Mouse (Mus musculus) right cerebral cortex, postnatal 14 days (tissue): ENCODE measurements at regions not wholly inside any gene's neighbourhood (a gene's known extent, or its start where the extent isn't known, plus 50 kb on each side); places are given as distances from the start of the nearest gene placed in this dataset.

Experiments
- DNase-seq: peaks from one replicate; pipeline ENCODE4 v3.0.0; 2022

DNA sequence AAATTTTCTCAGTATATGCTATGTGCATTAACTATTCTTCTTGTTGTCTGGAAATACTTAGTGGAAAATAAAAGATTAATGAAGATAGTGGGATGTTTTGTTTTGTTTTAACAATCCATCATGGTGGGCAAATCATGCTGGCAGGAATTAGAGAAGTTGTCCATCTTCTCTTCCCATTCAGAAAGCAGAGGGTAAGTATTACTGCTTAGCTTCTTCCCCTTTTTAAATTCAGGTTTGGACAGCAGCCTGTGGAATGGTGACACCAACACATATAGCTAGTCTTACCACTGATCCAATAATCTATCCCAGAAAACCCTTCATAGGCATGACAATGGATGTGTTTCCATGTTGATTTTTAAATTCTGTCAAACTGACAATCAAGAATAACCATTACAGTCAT, 467.9 kb upstream of the Mef2c start:
- DNase-seq: no peak

DNA sequence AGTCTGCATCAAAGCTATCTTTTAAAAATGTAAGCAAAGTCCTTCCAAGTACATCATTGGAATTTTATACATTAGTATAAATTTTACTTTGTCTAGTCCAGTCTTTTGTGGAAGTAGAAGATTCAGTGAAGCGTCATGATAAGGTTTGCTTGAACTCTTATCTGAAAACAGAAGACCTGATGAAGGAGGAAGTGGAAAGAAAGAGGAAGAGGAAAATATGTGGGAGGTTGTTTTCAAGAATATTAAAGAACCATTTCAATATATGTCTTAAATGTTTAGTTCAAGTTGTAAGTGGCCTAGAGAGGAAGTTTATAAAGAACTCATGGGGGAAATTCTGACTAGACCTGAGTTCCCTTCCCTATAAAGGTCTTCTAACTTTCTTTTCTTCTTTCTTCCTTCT, 462.3 kb upstream of the Mef2c start:
- DNase-seq: no peak

DNA sequence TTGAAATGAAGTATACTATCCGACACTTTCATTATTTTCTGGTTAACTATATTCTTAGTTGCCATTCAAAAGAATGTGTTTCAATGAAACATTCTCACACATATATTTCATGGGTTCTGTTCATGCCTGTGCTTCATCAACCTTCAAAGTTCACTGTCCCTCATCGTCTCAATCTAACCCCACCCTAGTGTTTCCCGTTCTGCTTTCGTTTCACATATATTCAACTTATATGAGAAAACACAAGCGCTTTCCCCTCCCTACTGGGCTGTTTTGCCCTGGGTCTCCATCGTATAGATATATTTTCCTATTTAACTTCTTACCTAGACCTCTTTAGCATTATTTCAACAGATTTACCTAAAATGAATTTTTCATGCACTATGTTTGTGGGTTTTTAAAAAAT, 458.3 kb upstream of the Mef2c start:
- no peak for DNase-seq

DNA sequence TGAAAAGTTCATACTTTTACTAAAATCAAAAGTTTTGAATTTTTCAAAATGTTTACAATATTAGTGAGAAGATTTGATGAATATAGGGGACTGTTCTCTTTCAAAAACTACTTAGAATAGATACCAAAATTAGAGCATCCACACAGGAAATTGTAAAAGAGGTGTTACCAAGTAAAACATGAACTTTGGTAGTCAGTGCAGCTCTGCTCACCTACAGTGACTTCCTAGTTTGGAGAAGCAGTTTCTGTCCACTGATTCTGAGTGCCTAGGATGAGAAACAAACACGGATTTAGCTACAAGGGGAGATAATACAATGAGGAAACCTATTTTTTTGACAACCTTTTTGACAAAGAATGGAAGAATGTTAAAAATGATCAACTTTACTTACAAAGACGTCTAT, 457.9 kb upstream of the Mef2c start:
- DNase-seq: no peak

DNA sequence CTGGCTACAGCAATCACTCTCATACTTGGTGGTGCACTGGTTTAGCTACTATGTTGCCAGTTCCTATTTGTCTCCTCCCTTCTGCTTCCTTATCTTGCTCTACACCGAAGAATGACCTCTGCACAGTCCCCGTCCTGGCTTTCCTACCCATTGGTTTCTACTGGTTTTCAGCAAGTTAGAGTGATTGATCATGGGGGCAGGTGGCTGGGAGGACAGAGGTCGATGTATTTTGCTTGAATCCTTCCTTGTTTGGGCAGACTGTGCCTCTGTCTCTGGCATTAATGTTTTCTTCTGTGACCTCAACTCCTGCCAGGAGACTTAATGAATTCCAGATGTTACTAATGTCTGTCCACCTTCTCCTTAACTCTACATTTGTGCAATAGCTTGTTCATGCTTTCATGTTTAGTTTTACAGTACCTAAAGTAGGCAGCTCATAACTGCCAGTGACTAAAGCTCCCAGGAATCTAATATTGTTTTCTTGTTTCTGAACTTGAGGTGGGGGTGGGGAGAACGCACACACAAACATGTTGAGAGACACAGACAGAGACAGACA, 457.2 kb upstream of the Mef2c start:
- DNase-seq: no peak

DNA sequence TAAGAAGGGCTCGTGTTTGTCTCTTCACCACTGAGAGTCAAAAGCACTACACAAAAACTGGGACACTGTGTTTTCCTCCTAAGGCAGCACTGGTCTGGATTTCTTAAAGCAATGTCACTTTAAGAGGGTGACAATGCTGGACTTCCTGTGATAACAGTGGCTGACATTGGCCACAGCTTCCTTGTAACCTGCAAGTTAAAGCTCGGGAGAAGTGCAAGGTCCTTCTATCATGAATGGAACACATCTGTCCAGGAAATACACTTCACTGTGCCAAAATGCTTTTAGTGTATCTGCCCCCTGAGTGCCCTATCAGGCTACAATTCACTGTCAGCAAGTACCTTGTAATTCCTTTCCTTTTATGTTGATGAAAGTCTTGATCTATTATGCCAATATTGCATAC, 448.0 kb upstream of the Mef2c start:
- no peak for DNase-seq

DNA sequence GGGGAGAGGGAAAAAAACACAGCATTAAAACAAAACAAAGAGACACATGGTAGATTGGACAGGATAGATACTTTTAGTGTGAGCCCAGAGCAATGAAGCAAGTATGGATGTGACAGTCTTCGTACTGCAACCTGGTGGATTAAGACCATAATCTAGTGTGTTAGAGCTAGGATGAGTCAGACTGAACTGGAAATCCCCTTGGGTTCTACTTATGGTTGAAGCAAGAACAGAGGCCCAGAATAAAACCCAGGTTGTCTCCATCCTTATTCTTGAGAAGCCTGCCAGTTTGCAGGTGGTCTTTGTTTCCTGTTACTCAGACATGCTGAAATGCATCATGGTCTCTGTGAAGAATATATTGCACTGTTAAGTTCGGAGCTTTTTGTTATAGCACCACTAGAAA, 447.4 kb upstream of the Mef2c start:
- DNase-seq: no peak

DNA sequence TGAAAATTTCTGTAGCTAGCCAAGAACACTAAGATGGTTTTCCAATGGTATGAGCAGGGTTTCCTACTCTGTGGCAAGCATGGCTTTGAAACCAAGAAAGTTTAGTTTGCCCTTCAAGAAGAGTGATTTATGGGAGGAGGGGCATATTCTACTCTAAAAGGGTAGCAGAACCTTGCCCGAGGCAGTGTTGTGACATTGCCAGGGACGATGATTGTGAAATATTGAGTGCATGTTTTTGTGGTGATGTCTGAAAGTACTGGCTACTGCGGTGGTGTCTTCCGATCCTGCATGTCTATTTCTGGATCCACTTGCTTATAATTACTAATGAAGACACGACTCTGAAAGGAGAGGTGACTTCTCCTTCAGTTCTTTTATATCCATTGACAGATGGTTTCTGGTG, 439.1 kb upstream of the Mef2c start:
- DNase-seq: no peak

DNA sequence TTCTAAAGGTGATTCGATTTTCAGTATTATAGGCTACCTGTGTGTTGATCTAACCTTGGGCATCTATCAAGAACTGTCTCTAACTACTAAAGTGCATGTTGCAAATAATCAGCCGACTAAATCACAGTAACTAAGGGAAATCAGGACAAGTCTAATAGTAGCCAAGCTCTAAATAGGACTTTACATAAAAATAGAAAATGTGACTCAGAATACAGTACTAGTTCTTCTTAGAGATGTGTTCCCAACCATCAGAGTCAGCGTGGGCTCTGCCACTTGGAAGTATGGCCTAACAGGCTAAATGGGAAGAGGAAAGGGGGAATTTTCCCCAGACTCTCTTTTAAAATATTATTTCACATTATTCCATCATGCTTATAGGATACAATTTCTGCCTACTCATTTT, 438.6 kb upstream of the Mef2c start:
- DNase-seq: no peak

DNA sequence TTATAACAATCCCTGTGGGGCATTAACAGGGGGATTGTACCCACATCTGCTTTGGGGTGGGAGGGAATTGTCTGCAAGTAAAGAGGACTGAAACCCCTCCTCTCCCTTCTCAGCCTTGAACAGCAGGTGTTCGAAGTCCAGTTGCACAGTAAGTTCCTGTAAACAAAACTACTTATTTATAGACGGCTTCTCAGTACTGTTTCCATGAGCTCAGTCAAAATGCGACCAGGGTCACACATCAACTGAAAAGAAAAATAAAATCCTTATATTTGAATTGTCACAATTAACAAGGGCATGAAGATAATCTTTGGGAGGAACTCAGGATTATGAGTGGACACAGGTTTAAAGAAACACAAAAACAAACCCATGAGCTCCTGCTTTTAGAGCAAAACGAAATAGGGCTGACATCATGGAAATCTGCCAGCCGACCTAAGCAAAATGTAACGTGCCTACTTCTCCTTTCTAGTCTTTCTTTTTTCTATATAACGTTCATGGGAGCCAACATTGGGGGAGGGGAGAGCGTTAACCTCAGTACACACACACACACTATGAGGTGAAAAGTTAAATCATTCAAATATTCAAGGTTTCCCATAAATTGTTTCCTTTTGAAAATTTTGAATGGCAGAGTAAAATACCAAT, 437.6 kb upstream of the Mef2c start:
- peak; percentile 10 for DNase-seq

DNA sequence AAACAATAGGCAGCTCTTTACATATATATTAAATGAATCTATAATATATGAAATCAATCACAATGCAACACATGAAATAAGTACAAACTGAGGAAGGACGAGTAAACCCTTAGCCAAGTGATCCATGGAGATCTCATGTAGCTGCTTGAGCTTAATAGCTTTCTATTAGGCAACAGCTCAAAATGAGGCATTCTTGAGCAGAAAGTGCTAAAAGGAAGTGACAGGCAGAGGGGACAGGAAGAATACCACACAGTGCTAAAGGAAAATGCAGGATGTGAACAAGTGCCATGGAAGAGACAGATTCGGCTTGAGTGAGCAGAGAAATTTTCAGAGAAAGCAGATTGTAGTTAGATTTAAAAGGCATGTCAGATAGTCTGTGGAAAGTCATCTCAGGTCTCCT, 436.3 kb upstream of the Mef2c start:
- DNase-seq: no peak

DNA sequence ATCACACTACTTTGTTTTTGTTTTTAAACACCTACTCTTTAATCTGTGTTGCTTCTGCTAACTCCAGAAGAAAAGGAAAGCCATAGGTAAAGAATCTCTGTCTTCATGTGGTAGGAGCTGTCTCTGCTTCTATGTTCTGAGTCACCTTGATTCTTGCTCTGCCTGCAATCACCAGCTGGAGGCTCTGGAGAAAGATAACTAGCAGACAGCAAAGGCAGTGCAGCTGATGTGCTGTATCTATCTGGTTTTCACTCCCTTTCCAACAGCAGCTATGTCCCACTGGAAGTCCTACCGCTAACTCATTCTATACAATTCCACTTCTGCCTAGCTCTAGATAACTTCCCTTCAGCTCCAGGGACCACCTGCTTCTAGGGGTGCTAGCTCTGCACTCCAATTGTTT, 435.2 kb upstream of the Mef2c start:
- DNase-seq: no peak

DNA sequence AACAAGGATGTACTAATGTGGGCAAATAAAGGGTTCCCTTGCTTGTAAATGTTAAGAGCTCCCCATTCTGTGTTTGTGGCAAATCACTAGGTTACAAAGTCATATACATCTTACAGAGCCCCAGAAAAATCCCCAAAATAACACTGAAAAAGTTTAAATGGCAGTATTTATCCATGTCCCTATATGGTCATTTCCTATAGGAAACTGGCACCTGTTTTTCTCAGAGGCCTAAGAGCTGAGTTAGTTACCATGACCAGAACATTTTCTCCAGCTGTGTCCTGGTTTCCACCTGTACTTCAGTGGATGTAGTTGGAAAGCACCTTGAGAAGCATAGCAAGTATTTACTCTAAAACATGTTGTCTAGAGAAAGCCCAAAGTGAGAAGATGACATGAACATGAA, 434.5 kb upstream of the Mef2c start:
- DNase-seq: no peak

DNA sequence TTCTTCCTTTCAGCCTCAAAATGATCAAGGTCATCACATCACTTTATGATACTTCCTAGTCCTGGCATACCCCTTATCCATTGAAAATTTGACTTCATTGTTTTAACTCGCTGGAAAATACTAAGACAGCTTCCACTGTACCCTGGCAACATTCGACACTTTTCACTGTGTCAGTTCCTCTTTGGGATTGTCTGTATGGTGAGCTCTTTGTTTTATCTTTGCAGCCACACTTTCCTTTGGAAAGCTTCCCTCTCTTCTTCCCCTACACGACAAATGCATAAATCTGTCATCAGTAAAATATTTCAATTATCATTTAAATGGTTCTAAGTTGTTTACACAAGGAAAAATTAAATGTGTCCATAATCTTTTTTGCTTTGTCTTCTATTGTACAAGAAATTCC, 431.8 kb upstream of the Mef2c start:
- DNase-seq: no peak

DNA sequence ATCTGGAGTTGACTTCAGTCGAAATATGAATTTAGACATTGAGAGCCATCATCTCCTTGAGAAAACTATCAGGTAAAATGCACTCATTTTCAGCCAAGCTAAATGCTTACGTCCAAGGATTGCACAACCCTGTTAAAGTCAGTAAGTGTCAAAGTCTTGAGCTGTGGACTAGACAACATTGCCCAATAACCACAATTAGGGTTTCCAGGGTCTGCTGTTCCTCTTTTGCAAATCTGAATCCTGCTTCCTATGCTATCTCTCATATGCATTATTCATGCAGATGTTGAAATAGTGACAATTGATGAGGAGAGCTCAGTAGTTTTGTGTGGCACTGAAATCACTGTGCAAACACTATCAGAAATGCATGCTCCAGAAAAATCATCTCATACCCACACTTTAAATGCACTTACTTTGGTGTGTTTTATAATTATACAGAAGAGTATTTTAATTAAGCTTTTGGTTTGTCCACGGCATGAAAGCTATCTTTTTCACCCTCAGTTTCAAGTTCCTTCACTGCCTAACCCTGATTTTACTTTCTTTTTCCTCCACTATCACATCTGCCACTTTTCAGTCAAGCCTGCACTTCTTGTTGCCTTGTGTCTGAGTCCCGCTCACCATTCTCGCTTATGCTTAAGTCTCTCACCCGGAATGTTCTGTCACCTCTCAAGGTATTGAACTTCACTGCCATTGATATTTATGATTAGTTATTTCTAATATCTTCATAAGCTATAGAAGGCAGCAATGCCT, 429.4 kb upstream of the Mef2c start:
- DNase-seq: no peak

DNA sequence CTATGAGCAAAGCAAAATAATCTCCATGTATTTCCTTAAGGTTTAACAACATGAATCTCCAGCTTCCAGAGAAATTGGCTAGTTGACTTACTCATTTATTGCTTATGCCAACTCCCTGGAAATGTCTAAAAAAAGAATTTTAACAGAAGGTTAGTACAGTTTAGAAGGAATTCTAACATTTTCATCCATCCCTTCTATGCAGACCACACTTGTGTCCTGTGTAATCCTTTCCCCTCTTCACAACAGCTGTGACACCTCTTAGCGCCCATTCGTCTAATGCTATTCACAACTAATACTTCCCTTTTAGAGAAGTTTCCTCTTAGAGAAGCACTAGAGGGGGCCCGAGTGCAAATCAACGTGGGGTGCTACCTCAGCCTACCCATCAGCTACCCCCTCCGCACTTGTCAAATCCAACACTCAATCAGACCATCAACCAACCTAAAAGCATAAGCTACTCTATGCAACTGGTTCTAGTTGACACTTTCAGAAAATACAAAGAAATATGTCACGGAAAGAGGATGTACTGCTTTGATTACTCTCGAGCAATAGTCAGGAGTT, 428.4 kb upstream of the Mef2c start:
- no peak for DNase-seq

DNA sequence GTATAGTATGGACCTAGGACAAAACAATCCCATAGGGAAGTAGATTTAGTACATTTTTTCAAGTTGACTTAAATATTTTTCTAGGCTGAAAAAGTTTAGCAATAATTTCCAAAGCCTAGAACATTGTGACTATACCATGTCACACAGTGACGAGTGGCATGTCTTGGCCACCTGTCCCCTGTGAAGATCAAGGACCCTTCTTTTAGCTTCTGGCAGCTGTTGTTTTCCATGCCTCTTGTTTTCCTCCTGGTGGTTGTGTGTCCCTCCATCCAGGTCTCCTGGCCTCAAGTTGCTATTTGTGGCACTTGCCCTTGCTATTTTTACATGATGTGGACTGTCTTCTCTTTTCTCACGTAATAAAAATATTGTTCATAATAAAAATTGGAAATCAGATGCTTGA, 427.2 kb upstream of the Mef2c start:
- no peak for DNase-seq

DNA sequence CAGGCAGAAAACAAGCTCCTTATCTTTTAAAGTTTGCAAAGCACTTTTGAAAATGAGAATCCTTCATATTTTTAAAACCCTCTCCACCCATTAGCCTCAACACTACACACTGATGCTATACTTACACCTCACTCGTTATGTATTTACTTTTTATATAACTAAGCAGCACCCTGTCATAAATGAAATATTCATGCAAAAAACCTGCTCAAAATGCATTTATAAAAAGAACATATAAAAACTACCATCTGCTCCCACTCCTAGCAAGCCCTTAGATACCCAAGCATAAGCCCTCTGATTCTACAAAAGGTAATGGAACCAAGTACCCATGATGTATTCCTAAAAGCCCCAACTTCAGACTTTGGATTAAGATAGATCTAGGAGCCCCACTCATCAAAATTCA, 426.7 kb upstream of the Mef2c start:
- no peak for DNase-seq

DNA sequence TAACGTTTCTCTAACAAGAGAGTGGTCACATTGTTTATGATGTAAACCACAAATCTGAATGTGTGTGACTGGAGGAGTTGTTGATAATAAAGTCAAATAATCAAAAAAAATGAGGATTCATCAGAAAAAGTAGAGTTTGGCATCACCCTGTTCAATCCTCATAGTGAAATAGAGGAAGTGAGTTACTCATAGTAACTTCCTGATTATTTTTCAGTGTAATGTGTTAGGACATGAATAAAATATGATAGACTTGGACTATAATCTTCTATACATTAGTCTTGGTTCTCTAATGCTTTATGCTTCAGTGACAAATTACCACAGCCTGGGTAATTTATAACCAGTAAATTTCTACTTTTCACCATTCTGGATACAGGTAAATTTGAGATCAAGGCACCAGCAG, 424.5 kb upstream of the Mef2c start:
- DNase-seq: no peak

DNA sequence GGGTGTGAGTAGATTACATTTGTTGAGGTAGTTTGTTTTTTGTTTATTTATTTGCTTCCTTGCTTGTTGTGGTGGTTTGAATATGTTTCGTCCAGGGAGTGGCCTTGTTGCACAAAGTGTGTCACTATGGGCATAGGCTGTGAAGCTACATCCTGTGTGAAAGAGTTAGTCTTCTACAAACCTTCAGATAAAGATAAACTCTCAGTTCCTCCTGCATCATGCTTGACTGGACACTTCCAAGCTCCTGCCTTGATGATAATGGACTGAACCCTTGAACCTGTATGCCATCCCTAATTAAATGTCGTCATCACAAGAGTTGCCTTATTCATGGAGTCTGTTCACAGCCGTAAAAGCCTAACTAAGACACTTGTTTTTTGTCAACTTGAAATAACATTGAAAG, 418.9 kb upstream of the Mef2c start:
- no peak for DNase-seq

DNA sequence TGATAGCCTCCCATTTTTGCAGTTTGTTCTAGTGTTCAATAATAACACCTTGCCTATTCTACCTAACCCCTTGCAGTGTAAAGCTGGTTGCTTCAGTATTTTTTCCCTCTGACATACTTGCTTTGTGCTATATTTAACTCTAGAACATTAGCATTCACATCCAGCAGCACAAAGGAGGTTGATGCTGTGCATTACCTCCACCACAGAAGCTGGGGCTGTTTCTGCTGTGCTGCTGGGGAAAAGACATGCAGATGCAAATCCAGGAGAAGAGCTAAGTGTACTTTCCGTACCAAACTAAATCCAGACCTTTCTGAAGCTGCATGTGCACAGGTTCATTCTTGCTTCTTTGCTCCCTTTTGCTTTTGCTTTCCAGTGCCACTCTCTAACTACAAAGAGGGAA, 403.9 kb upstream of the Mef2c start:
- DNase-seq: no peak

DNA sequence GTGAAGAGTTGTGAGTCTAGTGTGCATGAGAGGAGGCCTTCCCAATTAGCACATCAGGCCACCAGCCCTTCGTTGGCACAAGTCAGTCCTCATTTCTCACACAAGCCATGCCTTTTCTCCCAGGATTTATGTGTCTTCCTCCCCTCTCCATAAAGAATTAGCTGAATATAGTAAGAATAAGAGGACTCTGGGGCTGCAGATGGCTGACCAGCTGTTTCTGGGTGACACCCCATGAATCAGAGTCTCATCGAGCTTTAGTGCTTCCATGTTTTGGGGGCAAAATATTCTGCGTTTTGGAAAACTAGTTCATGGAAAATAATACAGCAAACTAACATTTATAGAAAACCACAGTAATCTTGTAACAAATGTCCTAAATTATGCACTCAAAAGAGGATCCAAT, 393.2 kb upstream of the Mef2c start:
- DNase-seq: no peak

DNA sequence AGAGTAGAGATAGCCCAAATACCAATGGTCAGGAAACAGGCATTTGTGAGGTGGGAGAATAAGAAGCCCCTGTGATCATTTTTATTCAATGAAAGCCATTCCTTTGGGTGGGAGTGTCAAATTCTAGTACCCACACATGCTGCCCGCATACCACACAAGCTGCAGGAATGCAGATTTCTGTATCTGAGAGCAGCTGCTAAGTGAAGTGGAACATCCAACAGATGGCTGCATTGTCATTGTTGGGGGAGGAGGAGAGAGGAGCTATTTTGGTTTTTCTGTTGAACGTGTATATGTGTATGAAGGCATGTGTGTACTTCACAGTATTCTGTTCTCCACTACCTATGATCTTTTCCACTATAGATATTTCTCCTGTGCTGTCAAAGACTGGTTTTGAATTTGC, 392.3 kb upstream of the Mef2c start:
- DNase-seq: peak; percentile 10

DNA sequence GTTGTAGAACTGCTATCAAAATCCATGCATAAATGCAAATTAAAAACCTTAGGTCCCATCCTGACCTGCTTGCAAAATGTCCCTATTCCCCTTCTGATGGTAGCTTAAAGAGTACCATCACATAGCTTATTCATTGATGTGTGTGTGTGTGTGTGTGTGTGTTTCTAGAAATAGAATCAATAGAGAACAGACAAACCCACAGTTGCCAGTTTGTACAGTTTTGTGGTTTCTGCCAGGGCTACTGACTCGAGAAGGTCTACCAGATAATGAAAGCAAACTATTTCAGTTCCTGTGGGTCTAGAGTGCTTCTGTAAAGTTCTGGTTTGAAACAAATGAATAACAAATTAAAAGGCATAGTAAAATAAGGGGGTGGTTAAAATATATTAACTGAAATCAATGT, 391.5 kb upstream of the Mef2c start:
- no peak for DNase-seq

DNA sequence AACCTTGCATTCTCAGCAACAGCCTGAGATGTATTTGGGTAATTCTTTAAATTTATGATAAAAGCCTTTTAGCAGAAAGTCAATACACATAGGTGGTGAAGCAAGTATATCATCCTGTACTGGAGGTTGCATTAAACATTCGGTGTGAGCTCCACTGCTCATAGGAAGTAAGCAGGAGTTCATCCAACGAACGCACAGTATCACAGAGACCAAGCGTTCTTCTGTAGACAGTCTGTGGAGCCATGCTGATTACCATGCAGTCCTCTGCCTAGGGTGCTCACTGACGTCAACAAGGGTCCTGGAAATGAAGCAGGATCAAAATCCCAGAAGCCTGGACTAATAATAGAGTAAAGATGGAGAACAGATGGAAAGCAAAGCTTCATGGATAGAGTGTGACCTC, 391.1 kb upstream of the Mef2c start:
- DNase-seq: no peak
